Mouse (Mus musculus): ENCODE data around the gene Gatad2b. TPM values are rescaled to one million over a fixed set of nuclear protein-coding genes. Genes with fewer than 3 reads are reported as not detected.
A peak's percentile ranks its signal among the peaks of the same experiment; 100 is the strongest.

Gene Gatad2b
- total and polyA plus RNA-seq, 3 experiments = 8.4 to 22.6 (median 8.9) TPM

DNA sequence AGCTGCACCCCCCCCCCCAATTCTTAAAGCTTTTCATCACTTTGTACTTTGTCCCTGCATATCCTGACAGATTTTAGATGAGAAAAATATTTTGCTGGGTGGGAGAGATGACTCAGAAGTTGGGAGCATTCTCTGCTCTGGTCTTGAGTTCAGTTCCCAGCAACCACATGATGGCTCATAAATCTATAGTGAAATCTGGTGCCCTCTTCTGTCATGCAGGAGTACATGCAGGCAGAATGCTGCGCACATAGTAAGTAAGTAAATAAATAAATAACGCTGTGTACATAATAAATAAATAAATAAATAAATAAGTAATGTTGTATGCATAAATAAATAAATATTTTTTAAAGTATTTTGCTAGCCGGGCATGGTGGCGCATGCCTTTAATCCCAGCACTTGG is 54.9 kb downstream of the Gatad2b start:
- dilution Hi-C loops (cut with MboI; ENCODE audit: extremely low pct_ligation_motif_present, extremely low pct_unique_long_range_greater_than_20kb, low sequenced_read_pairs) = no loop called here
- TF ChIP-seq ELF1 (IDR thresholded peaks at IDR 0.05; ENCODE audit: low read depth, low read length) (no peak), CTCF (conservative IDR thresholded peaks at IDR 0.05 in 1 of 2, IDR thresholded peaks at IDR 0.05 in 1 of 2; ENCODE audit: low read depth in 2 of 2, low read length in 2 of 2) (peak in 1 of 2 experiments; percentile 14; a peak in 1 of 4 replicates), ETS1 (conservative IDR thresholded peaks at IDR 0.05; ENCODE audit: low read depth, low read length) (no peak)
- H3K79me2 ChIP-seq (replicated peaks; ENCODE audit: control insufficient read depth, extremely low read depth, insufficient read depth, poor library complexity, severe bottlenecking) = peaks cover 17% of the 10 kb centered on the region; the same call in 1 of the 2 replicates
- H3K9ac ChIP-seq (ENCODE audit: insufficient read depth, low read depth) = no peak overlapping the region
- in situ Hi-C loops (cut with MboI; ENCODE audit: low pct_ligation_motif_present, low pct_unique_long_range_greater_than_20kb, low sequenced_read_pairs) = no loop called here
- H3K4me1 ChIP-seq (ENCODE audit: control insufficient read depth in 1 of 2, insufficient read depth in 2 of 2) = no peaks in the 10 kb centered on the region
- H3K27me3 ChIP-seq (replicated peaks) = no peaks in the 10 kb centered on the region
- no peaks in the 10 kb centered on the region for H3K9me3 ChIP-seq (replicated peaks; ENCODE audit: low read length)
- no peak for DNase-seq (ENCODE audit: extremely low read depth)
- no peak overlapping the region for H3K4me3 ChIP-seq (replicated peaks in 1 of 3; ENCODE audit: low read depth in 2 of 3, low read length in 2 of 3, poor library complexity in 1 of 3)
- H3K36me3 ChIP-seq (replicated peaks in 1 of 2; ENCODE audit: control insufficient read depth in 1 of 2, insufficient read depth in 1 of 2, low read length in 1 of 2) = peaks cover 34 to 76% of the 10 kb centered on the region in 2 experiments
- H3K4me2 ChIP-seq (ENCODE audit: insufficient read depth, low read depth, poor library complexity, severe bottlenecking) = no peak overlapping the region
- H3K27ac ChIP-seq (ENCODE audit: insufficient read depth, low read depth) = no peak overlapping the region

DNA sequence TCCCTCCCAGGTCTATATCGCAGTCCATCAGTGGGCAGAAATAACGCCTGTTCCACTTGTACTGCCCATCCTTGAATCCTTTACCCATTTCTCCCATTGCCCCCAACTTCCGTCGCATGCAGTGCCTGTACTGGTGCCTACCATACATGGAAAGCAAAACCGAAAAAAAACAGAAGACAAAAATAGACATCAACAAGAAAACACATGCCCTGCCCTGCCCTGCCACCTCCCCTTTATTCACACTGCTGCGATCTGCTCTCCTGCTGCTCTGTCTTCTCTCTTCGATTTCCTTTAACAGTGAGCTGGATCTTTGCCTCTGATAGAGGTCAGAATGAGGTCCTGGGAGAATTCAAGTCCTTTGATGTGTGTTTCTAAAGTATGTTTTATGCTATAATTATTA is 65.0 kb downstream of the Gatad2b start:
- peak overlapping the region; percentile 39 for H3K4me2 ChIP-seq (ENCODE audit: insufficient read depth, low read depth, poor library complexity, severe bottlenecking)
- dilution Hi-C loops (cut with MboI; ENCODE audit: extremely low pct_ligation_motif_present, extremely low pct_unique_long_range_greater_than_20kb, low sequenced_read_pairs) = no loop called here
- no peak for DNase-seq (ENCODE audit: extremely low read depth)
- peaks cover 41 to 80% of the 10 kb centered on the region in 2 experiments for H3K36me3 ChIP-seq (replicated peaks in 1 of 2; ENCODE audit: control insufficient read depth in 1 of 2, insufficient read depth in 1 of 2, low read length in 1 of 2)
- peak overlapping the region; percentile 57 for H3K27ac ChIP-seq (ENCODE audit: insufficient read depth, low read depth)
- no peak overlapping the region for H3K9ac ChIP-seq (ENCODE audit: insufficient read depth, low read depth)
- no peaks in the 10 kb centered on the region for H3K9me3 ChIP-seq (replicated peaks; ENCODE audit: low read length)
- peaks cover 4% of the 10 kb centered on the region; the same call in 1 of the 2 replicates for H3K79me2 ChIP-seq (replicated peaks; ENCODE audit: control insufficient read depth, extremely low read depth, insufficient read depth, poor library complexity, severe bottlenecking)
- no peak overlapping the region for H3K4me3 ChIP-seq (replicated peaks in 1 of 3; ENCODE audit: low read depth in 2 of 3, low read length in 2 of 3, poor library complexity in 1 of 3)
- peaks cover 13 to 25% of the 10 kb centered on the region in 2 experiments; a peak in 3 of 4 replicates for H3K4me1 ChIP-seq (ENCODE audit: control insufficient read depth in 1 of 2, insufficient read depth in 2 of 2)
- no peaks in the 10 kb centered on the region for H3K27me3 ChIP-seq (replicated peaks)
- in situ Hi-C loops (cut with MboI; ENCODE audit: low pct_ligation_motif_present, low pct_unique_long_range_greater_than_20kb, low sequenced_read_pairs) = no loop called here
- TF ChIP-seq EP300 (IDR thresholded peaks at IDR 0.05; ENCODE audit: low read length) = no peak
- TF ChIP-seq PAX5 (IDR thresholded peaks at IDR 0.05; ENCODE audit: low read length) = no peak
- TF ChIP-seq JUND (conservative IDR thresholded peaks at IDR 0.05; ENCODE audit: low read depth, low read length) = no peak
- peak; percentile 40; the same call in 1 of the 2 replicates for TF ChIP-seq ZNF384 (IDR thresholded peaks at IDR 0.05; ENCODE audit: low read depth, low read length)
- TF ChIP-seq CHD2 (IDR thresholded peaks at IDR 0.05; ENCODE audit: low read length) = no peak
- no peak for TF ChIP-seq SMC3 (IDR thresholded peaks at IDR 0.05; ENCODE audit: low read depth, low read length)
- TF ChIP-seq ZKSCAN1 (IDR thresholded peaks at IDR 0.05; ENCODE audit: borderline replicate concordance, low read depth, low read length) = no peak
- no peak for TF ChIP-seq GABPA (IDR thresholded peaks at IDR 0.05; ENCODE audit: insufficient replicate concordance, low read depth, low read length)
- no peak for TF ChIP-seq MYC (IDR thresholded peaks at IDR 0.05; ENCODE audit: low read depth, low read length)
- peak; percentile 98 for TF ChIP-seq MEF2A (IDR thresholded peaks at IDR 0.05; ENCODE audit: borderline replicate concordance, low read depth, low read length)
- TF ChIP-seq TCF12 (IDR thresholded peaks at IDR 0.05; ENCODE audit: low read depth, low read length) = no peak
- TF ChIP-seq USF1 (IDR thresholded peaks at IDR 0.05; ENCODE audit: low read depth, low read length) = no peak
- TF ChIP-seq USF2 (conservative IDR thresholded peaks at IDR 0.05; ENCODE audit: low read depth, low read length) = no peak
- TF ChIP-seq ETS1 (conservative IDR thresholded peaks at IDR 0.05; ENCODE audit: low read depth, low read length) = no peak
- peak; percentile 80 for TF ChIP-seq IRF4 (IDR thresholded peaks at IDR 0.05; ENCODE audit: low read depth, low read length)
- peak; percentile 95 for TF ChIP-seq CHD1 (IDR thresholded peaks at IDR 0.05; ENCODE audit: low read depth, low read length)
- no peak for TF ChIP-seq HCFC1 (IDR thresholded peaks at IDR 0.05; ENCODE audit: low read depth, low read length)
- TF ChIP-seq MAZ (IDR thresholded peaks at IDR 0.05; ENCODE audit: low read depth, low read length) = no peak
- TF ChIP-seq UBTF (IDR thresholded peaks at IDR 0.05; ENCODE audit: low read depth, low read length) = no peak
- no peak for TF ChIP-seq MAX (IDR thresholded peaks at IDR 0.05; ENCODE audit: low read length)
- no peak for TF ChIP-seq CTCF (conservative IDR thresholded peaks at IDR 0.05 in 1 of 2, IDR thresholded peaks at IDR 0.05 in 1 of 2; ENCODE audit: low read depth in 2 of 2, low read length in 2 of 2)
- no peak for TF ChIP-seq POLR2AphosphoS2 (IDR thresholded peaks at IDR 0.05; ENCODE audit: low read depth, low read length)
- TF ChIP-seq POLR2A (IDR thresholded peaks at IDR 0.05; ENCODE audit: low read depth, low read length) = no peak
- TF ChIP-seq RAD21 (IDR thresholded peaks at IDR 0.05; ENCODE audit: low read depth, low read length) = no peak
- TF ChIP-seq TBP (conservative IDR thresholded peaks at IDR 0.05; ENCODE audit: low read depth, low read length) = no peak
- no peak for TF ChIP-seq NELFE (IDR thresholded peaks at IDR 0.05; ENCODE audit: low read depth, low read length)
- no peak for TF ChIP-seq NRF1 (IDR thresholded peaks at IDR 0.05; ENCODE audit: low read depth, low read length)
- TF ChIP-seq ZC3H11A (IDR thresholded peaks at IDR 0.05; ENCODE audit: low read depth, low read length) = no peak
- TF ChIP-seq BHLHE40 (IDR thresholded peaks at IDR 0.05; ENCODE audit: low read depth, low read length) = no peak
- TF ChIP-seq SIN3A (IDR thresholded peaks at IDR 0.05; ENCODE audit: low read length) = no peak
- no peak for TF ChIP-seq KAT2A (IDR thresholded peaks at IDR 0.05; ENCODE audit: insufficient replicate concordance, low read length)
- TF ChIP-seq RCOR1 (conservative IDR thresholded peaks at IDR 0.05; ENCODE audit: low read depth, low read length) = no peak
- no peak for TF ChIP-seq ZMIZ1 (IDR thresholded peaks at IDR 0.05; ENCODE audit: low read depth, low read length)
